Mouse (Mus musculus) C3H10T1/2 (cell line): Measurements from ENCODE around the gene Trim42. TPM values are rescaled to one million over a fixed set of nuclear protein-coding genes. Genes with fewer than 3 reads are reported as not detected.

ENCODE experiments used
- polyA plus RNA-seq, 2 experiments: library from polyadenylated mRNA; unstranded; fragments of >200 nt; fragmentation: generic; extraction: Trizol; gene quantifications; one replicate each; pipeline ENCODE4 v1.2.1; 2012; ENCODE audit warnings: missing spikeins in 2 of 2

Trim42 gene
- not detected for polyA plus RNA-seq

GRCm38 (mm10) chr9:97369591-97369990 is at the start of gene Trim42:
TSS of gene Trim42 (minus strand) at chr9:97369958.

